Mouse (Mus musculus): Measurements from ENCODE around the gene Peak1.

- TF ChIP-seq CTCF (IDR thresholded peaks at IDR 0.05; ENCODE audit: borderline replicate concordance, insufficient read depth, low read length) (no peak), POLR2A (IDR thresholded peaks at IDR 0.05; ENCODE audit: low read depth, low read length) (no peak)
These were observed 114.9 kb downstream of the Peak1 start for GRCm38 (mm10) chr9:56302921-56303465.

Measured in embryonic fibroblast, embryonic 13.5 days (primary cell).